Mouse (Mus musculus): ENCODE data around the gene Hoxa1.

- TF ChIP-seq CTCF (IDR thresholded peaks at IDR 0.05) = no peak
- no peak for TF ChIP-seq POLR2A (IDR thresholded peaks at IDR 0.05; ENCODE audit: insufficient read depth, low read depth, low read length)
These were observed 5.6 kb downstream of the Hoxa1 start for GRCm38 (mm10) chr6:52152226-52153193.

All from heart, adult 2 months (tissue).